Mouse (Mus musculus) heart, postnatal 4 days (tissue): ENCODE results near the gene Tspan4. TPM values are rescaled to one million over a fixed set of nuclear protein-coding genes. Genes with fewer than 3 reads are reported as not detected.

Experiments
- DNase-seq: peaks from one replicate; pipeline ENCODE4 v3.0.0; 2021
- total RNA-seq, 2 experiments: library from RNA; stranded (reverse); gene quantifications; 2 replicates each; pipeline ENCODE4 v1.2.3; 2021

Tspan4 gene
- total RNA-seq, 2 experiments from 2014 or later, result 37.2 to 38.0 TPM

- DNase-seq, result no peak
Measured at GRCm38 (mm10) chr7:141477578-141478269, 2.7 kb downstream of the Tspan4 start.

GRCm38 (mm10) chr7:141478270-141478748 is 3.3 kb downstream of the Tspan4 start:
- DNase-seq, result no peak

GRCm38 (mm10) chr7:141480842-141481497 is 5.9 kb downstream of the Tspan4 start:
- peak; percentile 80 for DNase-seq

- peak; percentile 73 for DNase-seq
Measured at GRCm38 (mm10) chr7:141481498-141482401, 6.7 kb downstream of the Tspan4 start.

- DNase-seq, result no peak
Measured at GRCm38 (mm10) chr7:141482531-141483024, 7.5 kb downstream of the Tspan4 start.

- no peak for DNase-seq
Measured at GRCm38 (mm10) chr7:141483114-141483653, 8.1 kb downstream of the Tspan4 start.

- no peak for DNase-seq
Measured at GRCm38 (mm10) chr7:141484186-141485120, 9.4 kb downstream of the Tspan4 start.

GRCm38 (mm10) chr7:141485186-141485585 is 10.1 kb downstream of the Tspan4 start:
- no peak for DNase-seq

- DNase-seq, result no peak
Measured at GRCm38 (mm10) chr7:141485606-141486005, 10.6 kb downstream of the Tspan4 start.

GRCm38 (mm10) chr7:141486239-141486638 is 11.2 kb downstream of the Tspan4 start:
- DNase-seq, result no peak

GRCm38 (mm10) chr7:141487141-141487540 is 12.1 kb downstream of the Tspan4 start:
- no peak for DNase-seq

- no peak for DNase-seq
Measured at GRCm38 (mm10) chr7:141491151-141491550, 16.1 kb downstream of the Tspan4 start.

- no peak for DNase-seq
Measured at GRCm38 (mm10) chr7:141492738-141493137, 17.7 kb downstream of the Tspan4 start.

GRCm38 (mm10) chr7:141493729-141494128 is 18.7 kb downstream of the Tspan4 start:
- no peak for DNase-seq

GRCm38 (mm10) chr7:141495379-141495778 is 20.3 kb downstream of the Tspan4 start:
- no peak for DNase-seq

- DNase-seq, result no peak
Measured at GRCm38 (mm10) chr7:141495940-141496339, 20.9 kb downstream of the Tspan4 start.

- DNase-seq, result no peak
Measured at GRCm38 (mm10) chr7:141497600-141497999, 22.6 kb downstream of the Tspan4 start.

- no peak for DNase-seq
Measured at GRCm38 (mm10) chr7:141501820-141502555, 26.9 kb downstream of the Tspan4 start.

- no peak for DNase-seq
Measured at GRCm38 (mm10) chr7:141502556-141502905, 27.5 kb downstream of the Tspan4 start.

GRCm38 (mm10) chr7:141506278-141506677 is 31.2 kb downstream of the Tspan4 start:
- DNase-seq, result no peak

- no peak for DNase-seq
Measured at GRCm38 (mm10) chr7:141508160-141508559, 33.1 kb downstream of the Tspan4 start.
